ENCODE assay signal across 28 mouse cellular contexts in the genomic region with DNA sequence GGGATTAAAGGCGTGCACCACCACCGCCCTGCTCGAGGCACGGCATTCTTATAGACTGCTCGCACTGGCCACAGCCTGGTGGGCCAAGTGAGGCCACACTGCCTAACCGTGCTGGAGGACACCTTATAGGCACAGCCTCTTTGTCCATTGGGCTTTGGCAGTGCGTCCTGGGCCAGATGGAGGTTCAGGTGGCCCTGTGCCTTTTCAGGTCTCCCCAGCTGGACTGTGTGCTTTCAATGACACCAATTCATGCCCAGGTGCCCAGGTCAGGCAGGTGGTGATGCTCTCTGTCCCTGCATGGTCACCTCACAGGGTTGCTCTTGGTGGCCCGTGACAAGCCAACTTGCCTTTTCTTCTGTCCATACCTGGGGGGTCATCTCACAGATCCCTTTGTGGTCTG. TPM values are rescaled to one million over a fixed set of nuclear protein-coding genes. Genes with fewer than 3 reads are reported as not detected.
"Had no signal": no experiment of that assay in that cellular context is flagged by ENCODE, and none has a peak within 500 bp of the region (broad histone marks: within the 10 kb centered on the region; RNA-seq: fewer than 3 reads in every experiment).

No protein-coding gene starts in this region.

- H3K4me1 ChIP-seq: heart, embryonic 15.5 days; kidney, embryonic 15.5 days; limb, embryonic 13.5 days; limb, embryonic 15.5 days; liver, embryonic 12.5 days had no signal

- ATAC-seq: hindbrain, postnatal 0 days; intestine, embryonic 16.5 days; liver, embryonic 12.5 days had no signal

- DNase-seq: gastrocnemius, postnatal 14 days; gastrocnemius, postnatal 36 days; heart, adult 11 months; heart, adult 2 months; heart, postnatal 14 days; heart, postnatal 36 days; kidney, adult 11 months; kidney, adult 2 months; kidney, adult 9 months; kidney, postnatal 14 days; kidney, postnatal 36 days; layer of hippocampus, adult 9-11 months; layer of hippocampus, postnatal 36 days; left cerebral cortex, postnatal 4 days had no signal

- H3K27me3 ChIP-seq: hindbrain, embryonic 13.5 days; hindbrain, embryonic 15.5 days; kidney, embryonic 15.5 days; limb, embryonic 15.5 days; liver, embryonic 12.5 days had no signal

- H3K4me3 ChIP-seq: heart, adult 2 months; heart, embryonic 13.5 days; heart, embryonic 15.5 days; hindbrain, embryonic 13.5 days; hindbrain, embryonic 15.5 days; kidney, embryonic 15.5 days; limb, embryonic 13.5 days; limb, embryonic 15.5 days; liver, embryonic 12.5 days had no signal

- H3K27ac ChIP-seq: heart, adult 2 months; heart, embryonic 13.5 days; heart, embryonic 15.5 days; hindbrain, embryonic 13.5 days; hindbrain, embryonic 15.5 days; hindbrain, postnatal 0 days; kidney, embryonic 15.5 days; kidney, postnatal 0 days; limb, embryonic 13.5 days; limb, embryonic 15.5 days; liver, embryonic 12.5 days; liver, embryonic 14.5 days had no signal

RNA-seq across cellular contexts. Expression of gene Cntn2, which starts 33.8 kb away (rescaled TPM):
- total RNA-seq: gastrocnemius, adult 8-10 months; gastrocnemius, postnatal 36 days; hematopoietic stem cell, adult 5-6 weeks had no signal
